Mouse (Mus musculus): Measurements from ENCODE around the gene Prkab2. TPM values are rescaled to one million over a fixed set of nuclear protein-coding genes. Genes with fewer than 3 reads are reported as not detected.

The Prkab2 gene
- polyA plus RNA-seq, 1 experiment from 2014 or later, result 6.8 TPM

DNA sequence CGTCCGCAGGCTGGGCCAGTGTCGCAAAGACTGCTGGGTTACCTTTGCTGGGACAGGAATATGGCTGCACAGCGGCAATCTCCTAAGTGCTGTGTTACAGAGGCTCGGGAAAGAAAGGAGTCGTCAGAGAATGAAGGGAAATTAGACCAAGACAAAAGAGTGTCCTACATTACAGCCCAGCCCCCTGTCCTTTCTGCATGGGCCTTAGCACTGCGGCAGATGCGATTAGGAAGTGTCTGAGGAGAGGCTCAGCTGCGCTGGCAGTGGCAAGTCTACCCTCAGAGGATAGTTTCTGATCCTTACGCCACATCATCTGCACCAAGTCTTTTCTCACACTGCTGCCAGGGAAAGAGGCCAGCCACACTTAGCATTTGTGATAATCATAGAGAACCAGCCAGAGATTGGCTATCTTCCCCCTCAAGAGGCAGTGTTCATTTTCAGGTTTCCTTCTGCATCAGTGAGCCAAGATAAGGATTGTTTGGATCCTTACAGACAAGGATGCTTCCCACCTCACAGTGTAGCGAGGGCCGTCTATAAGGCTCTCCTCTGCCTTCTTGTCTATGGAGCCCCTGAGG is 33.5 kb downstream of the Prkab2 start:
- H3K4me3 ChIP-seq (ENCODE audit: low read depth, low read length), result no peak overlapping the region
- DNase-seq (ENCODE audit: low spot score), result no peak
- 57% methylated on average over 12 of the region's 12 CpGs for WGBS
- H3K4me1 ChIP-seq (replicated peaks; ENCODE audit: control insufficient read depth, insufficient read depth, low read length), result no peaks in the 10 kb centered on the region
- H3K4me2 ChIP-seq (ENCODE audit: low read depth, low read length, severe bottlenecking), result no peak overlapping the region
- H3K9ac ChIP-seq (ENCODE audit: low read length), result no peak overlapping the region
- no peak for ATAC-seq (replicated peaks; ENCODE audit: low FRiP score)
- no peak overlapping the region for H3K27ac ChIP-seq (ENCODE audit: low read depth, low read length)
- H3K36me3 ChIP-seq (ENCODE audit: control insufficient read depth, insufficient read depth, low read length), result no peaks in the 10 kb centered on the region
- no peaks in the 10 kb centered on the region for H3K27me3 ChIP-seq (ENCODE audit: control insufficient read depth, insufficient read depth, low read length)
- H3K9me3 ChIP-seq (ENCODE audit: control insufficient read depth, low read length), result no peaks in the 10 kb centered on the region

DNA sequence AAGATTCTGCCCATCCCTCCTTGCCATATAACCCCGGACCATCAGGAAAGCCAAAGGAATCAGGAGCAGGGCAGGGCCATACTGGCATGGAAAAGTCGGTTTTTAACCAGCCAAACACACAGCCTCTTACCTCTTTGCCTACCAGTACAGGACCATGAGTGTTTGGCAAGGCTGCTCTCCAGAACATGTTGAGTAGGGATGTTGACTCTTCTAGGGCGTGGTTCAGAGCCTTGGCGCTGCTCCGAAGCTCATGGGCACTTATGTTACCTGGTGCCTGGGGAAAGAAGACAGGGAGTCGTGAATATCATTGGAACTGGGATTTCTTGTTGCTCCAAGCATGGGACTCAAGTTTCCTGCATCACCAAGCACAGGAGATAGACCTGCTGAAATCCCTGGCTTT is 35.8 kb downstream of the Prkab2 start:
- H3K27me3 ChIP-seq (ENCODE audit: control insufficient read depth, insufficient read depth, low read length), result no peaks in the 10 kb centered on the region
- H3K4me2 ChIP-seq (ENCODE audit: low read depth, low read length, severe bottlenecking), result no peak overlapping the region
- H3K4me3 ChIP-seq (ENCODE audit: low read depth, low read length), result no peak overlapping the region
- H3K27ac ChIP-seq (ENCODE audit: low read depth, low read length), result no peak overlapping the region
- WGBS, result 85% methylated on average over 6 of the region's 6 CpGs
- no peak for ATAC-seq (replicated peaks; ENCODE audit: low FRiP score)
- no peaks in the 10 kb centered on the region for H3K9me3 ChIP-seq (ENCODE audit: control insufficient read depth, low read length)
- no peaks in the 10 kb centered on the region for H3K4me1 ChIP-seq (replicated peaks; ENCODE audit: control insufficient read depth, insufficient read depth, low read length)
- H3K9ac ChIP-seq (ENCODE audit: low read length), result no peak overlapping the region
- no peaks in the 10 kb centered on the region for H3K36me3 ChIP-seq (ENCODE audit: control insufficient read depth, insufficient read depth, low read length)
- no peak for DNase-seq (ENCODE audit: low spot score)

DNA sequence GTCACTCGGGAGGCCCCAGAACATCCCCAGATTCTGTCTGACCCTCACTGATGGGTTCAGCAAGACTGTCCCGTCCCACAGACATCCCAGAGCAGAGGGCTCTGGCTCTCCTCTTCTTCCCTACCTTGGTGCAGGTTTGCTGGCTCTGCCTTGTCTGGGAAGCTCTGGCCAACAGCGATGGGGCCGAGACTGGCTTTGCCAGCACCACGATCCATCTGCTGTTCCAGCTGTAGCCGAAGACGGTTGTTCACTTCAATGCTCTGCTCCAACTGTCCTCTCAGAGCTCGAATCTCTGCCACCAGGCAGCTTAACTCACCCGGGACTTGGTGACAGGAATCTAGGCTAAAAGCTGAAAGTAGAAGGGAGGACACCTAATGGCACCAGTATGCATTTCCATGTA is 38.9 kb downstream of the Prkab2 start:
- Histone ChIP-seq H3K36me3 (ENCODE audit: control insufficient read depth, insufficient read depth, low read length) (no peaks in the 10 kb centered on the region), H3K27me3 (ENCODE audit: control insufficient read depth, insufficient read depth, low read length) (no peaks in the 10 kb centered on the region), H3K4me3 (ENCODE audit: low read depth, low read length) (no peak overlapping the region), H3K4me1 (replicated peaks; ENCODE audit: control insufficient read depth, insufficient read depth, low read length) (no peaks in the 10 kb centered on the region), H3K4me2 (ENCODE audit: low read depth, low read length, severe bottlenecking) (no peak overlapping the region), H3K9me3 (ENCODE audit: control insufficient read depth, low read length) (no peaks in the 10 kb centered on the region), H3K9ac (ENCODE audit: low read length) (no peak overlapping the region), H3K27ac (ENCODE audit: low read depth, low read length) (no peak overlapping the region)
- no peak for ATAC-seq (replicated peaks; ENCODE audit: low FRiP score)
- WGBS, result 90% methylated on average over 9 of the region's 9 CpGs
- no peak for DNase-seq (ENCODE audit: low spot score)

DNA sequence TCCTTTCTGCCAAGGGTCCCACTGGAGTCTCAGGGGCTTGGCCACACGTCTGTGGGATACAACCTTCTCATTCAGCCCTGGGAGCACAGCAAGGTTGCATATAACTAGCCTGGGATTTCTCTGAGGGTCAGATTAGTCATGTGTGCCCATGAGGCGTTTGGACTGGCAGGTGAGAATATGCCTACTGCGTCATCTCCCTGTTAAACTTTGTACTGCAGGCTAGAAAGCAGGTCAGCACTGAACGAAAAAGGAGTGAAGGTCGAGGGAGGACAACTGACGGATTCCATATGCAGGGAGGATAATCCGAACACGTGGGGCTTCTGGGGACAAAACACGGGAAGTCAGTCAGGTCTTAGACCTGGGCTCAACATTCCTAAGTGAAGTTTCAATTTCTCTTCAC is 39.3 kb downstream of the Prkab2 start:
- Histone ChIP-seq H3K9ac (ENCODE audit: low read length) (no peak overlapping the region), H3K9me3 (ENCODE audit: control insufficient read depth, low read length) (no peaks in the 10 kb centered on the region), H3K27ac (ENCODE audit: low read depth, low read length) (no peak overlapping the region), H3K27me3 (ENCODE audit: control insufficient read depth, insufficient read depth, low read length) (no peaks in the 10 kb centered on the region), H3K4me1 (replicated peaks; ENCODE audit: control insufficient read depth, insufficient read depth, low read length) (no peaks in the 10 kb centered on the region), H3K4me2 (ENCODE audit: low read depth, low read length, severe bottlenecking) (no peak overlapping the region), H3K36me3 (ENCODE audit: control insufficient read depth, insufficient read depth, low read length) (no peaks in the 10 kb centered on the region), H3K4me3 (ENCODE audit: low read depth, low read length) (no peak overlapping the region)
- 83% methylated on average over 9 of the region's 9 CpGs for WGBS
- no peak for DNase-seq (ENCODE audit: low spot score)
- no peak for ATAC-seq (replicated peaks; ENCODE audit: low FRiP score)

DNA sequence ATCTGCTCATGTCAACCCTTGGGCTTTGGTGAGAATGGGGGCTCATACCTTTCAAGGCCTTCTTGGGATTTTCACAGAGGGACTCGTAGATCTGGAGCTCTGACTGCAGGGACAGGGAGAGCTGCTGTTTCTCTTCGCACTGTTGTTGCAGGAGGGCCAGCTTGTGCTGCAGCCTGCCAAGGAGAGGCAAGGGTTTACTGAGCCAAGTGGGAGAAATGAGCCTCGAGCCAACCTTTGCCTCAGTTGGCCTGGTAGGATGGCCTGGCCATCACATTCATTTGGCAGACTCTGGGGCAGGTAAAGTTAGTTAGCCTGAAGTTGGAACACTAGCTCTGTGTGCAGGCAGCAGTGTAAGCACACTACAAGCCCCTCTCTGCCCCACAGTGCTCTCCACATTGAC is 41.1 kb downstream of the Prkab2 start:
- ATAC-seq (replicated peaks; ENCODE audit: low FRiP score), result no peak
- Histone ChIP-seq H3K4me3 (ENCODE audit: low read depth, low read length) (no peak overlapping the region), H3K9me3 (ENCODE audit: control insufficient read depth, low read length) (no peaks in the 10 kb centered on the region), H3K4me2 (ENCODE audit: low read depth, low read length, severe bottlenecking) (no peak overlapping the region), H3K9ac (ENCODE audit: low read length) (no peak overlapping the region), H3K27ac (ENCODE audit: low read depth, low read length) (no peak overlapping the region), H3K27me3 (ENCODE audit: control insufficient read depth, insufficient read depth, low read length) (no peaks in the 10 kb centered on the region), H3K36me3 (ENCODE audit: control insufficient read depth, insufficient read depth, low read length) (no peaks in the 10 kb centered on the region), H3K4me1 (replicated peaks; ENCODE audit: control insufficient read depth, insufficient read depth, low read length) (no peaks in the 10 kb centered on the region)
- 77% methylated on average over 3 of the region's 3 CpGs for WGBS
- no peak for DNase-seq (ENCODE audit: low spot score)

DNA sequence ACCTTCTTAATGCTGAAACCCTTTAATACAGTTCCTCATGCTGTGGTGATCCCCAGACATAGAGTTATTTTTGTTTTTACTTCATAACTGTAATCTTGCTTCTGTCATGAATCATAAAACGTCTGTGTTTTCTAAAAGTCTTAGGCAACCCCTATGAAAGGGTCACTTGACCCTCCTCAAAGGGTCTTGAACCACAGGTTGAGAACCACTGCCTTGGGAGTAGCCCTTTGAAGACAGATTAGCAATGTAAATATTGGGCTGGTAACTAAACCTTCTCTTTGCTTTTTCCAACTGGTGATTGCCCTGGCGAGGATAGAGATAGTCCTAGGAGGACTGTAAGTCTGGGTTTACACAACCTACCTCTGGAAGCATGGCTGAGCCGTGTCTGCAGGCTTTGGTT is 43.2 kb downstream of the Prkab2 start:
- Histone ChIP-seq H3K9ac (ENCODE audit: low read length) (no peak overlapping the region), H3K4me3 (ENCODE audit: low read depth, low read length) (no peak overlapping the region), H3K4me2 (ENCODE audit: low read depth, low read length, severe bottlenecking) (no peak overlapping the region), H3K4me1 (replicated peaks; ENCODE audit: control insufficient read depth, insufficient read depth, low read length) (no peaks in the 10 kb centered on the region), H3K27ac (ENCODE audit: low read depth, low read length) (no peak overlapping the region), H3K27me3 (ENCODE audit: control insufficient read depth, insufficient read depth, low read length) (no peaks in the 10 kb centered on the region), H3K9me3 (ENCODE audit: control insufficient read depth, low read length) (no peaks in the 10 kb centered on the region), H3K36me3 (ENCODE audit: control insufficient read depth, insufficient read depth, low read length) (no peaks in the 10 kb centered on the region)
- DNase-seq (ENCODE audit: low spot score), result no peak
- WGBS, result 72% methylated on average over 3 of the region's 3 CpGs
- ATAC-seq (replicated peaks; ENCODE audit: low FRiP score), result no peak

DNA sequence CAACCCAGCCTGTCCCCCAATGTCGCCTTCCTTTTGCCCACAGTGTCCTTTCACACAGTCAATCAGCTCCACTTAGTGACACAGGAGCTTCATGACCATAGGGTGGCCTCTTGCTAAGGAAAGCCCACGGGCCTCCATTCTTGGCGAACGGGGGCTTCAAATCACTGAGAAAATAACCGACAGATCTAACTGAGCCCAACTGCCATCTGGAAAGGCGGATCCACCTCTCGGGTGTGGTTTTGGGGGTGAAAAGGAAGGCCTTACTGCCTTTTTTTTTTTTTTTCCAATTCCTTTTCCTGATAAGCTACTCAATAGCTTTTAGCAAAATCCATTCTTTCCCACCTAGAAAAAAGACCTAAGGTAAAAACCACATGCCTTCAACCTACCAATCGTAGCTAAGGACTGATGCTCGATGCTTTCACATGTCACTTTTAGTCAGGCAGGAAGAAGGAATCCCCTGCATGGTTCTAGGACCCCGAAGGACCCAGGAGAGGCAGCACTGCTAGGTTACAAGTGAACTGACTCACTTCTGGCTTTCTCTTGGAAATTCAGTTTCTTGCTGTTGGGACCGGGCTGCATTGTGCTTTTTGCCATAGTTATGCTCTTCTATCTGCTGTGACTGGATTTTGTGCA is 44.6 kb downstream of the Prkab2 start:
- Histone ChIP-seq H3K27me3 (ENCODE audit: control insufficient read depth, insufficient read depth, low read length) (no peaks in the 10 kb centered on the region), H3K9me3 (ENCODE audit: control insufficient read depth, low read length) (no peaks in the 10 kb centered on the region), H3K27ac (ENCODE audit: low read depth, low read length) (no peak overlapping the region), H3K4me2 (ENCODE audit: low read depth, low read length, severe bottlenecking) (no peak overlapping the region), H3K36me3 (ENCODE audit: control insufficient read depth, insufficient read depth, low read length) (no peaks in the 10 kb centered on the region), H3K9ac (ENCODE audit: low read length) (no peak overlapping the region), H3K4me1 (replicated peaks; ENCODE audit: control insufficient read depth, insufficient read depth, low read length) (no peaks in the 10 kb centered on the region), H3K4me3 (ENCODE audit: low read depth, low read length) (no peak overlapping the region)
- ATAC-seq (replicated peaks; ENCODE audit: low FRiP score) (no peak), DNase-seq (ENCODE audit: low spot score) (no peak)
- 91% methylated on average over 11 of the region's 11 CpGs for WGBS

DNA sequence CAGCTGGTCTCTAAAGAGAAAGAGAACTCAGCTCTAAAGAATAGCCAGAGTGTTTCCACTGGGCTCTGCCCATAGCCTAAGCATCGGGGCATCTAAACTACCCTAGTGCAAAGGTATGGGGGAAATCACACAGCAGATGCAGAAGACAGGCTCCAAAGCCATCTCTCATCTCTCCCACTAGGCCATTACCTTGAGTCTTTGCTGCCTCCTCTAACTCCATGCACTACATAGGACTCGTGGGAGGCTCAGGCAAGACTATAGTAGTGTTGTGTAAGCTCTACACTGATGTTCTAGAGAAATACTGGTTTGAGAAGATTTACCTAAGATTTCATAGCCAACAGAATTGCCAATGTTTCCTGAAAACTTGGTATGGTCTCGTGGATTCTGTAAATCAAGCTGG is 47.5 kb downstream of the Prkab2 start:
- no peaks in the 10 kb centered on the region for H3K36me3 ChIP-seq (ENCODE audit: control insufficient read depth, insufficient read depth, low read length)
- ATAC-seq (replicated peaks; ENCODE audit: low FRiP score) (no peak), DNase-seq (ENCODE audit: low spot score) (no peak)
- H3K4me3 ChIP-seq (ENCODE audit: low read depth, low read length), result no peak overlapping the region
- no peak overlapping the region for H3K27ac ChIP-seq (ENCODE audit: low read depth, low read length)
- H3K27me3 ChIP-seq (ENCODE audit: control insufficient read depth, insufficient read depth, low read length), result no peaks in the 10 kb centered on the region
- no peak overlapping the region for H3K9ac ChIP-seq (ENCODE audit: low read length)
- H3K4me1 ChIP-seq (replicated peaks; ENCODE audit: control insufficient read depth, insufficient read depth, low read length), result no peaks in the 10 kb centered on the region
- 80% methylated on average over 3 of the region's 3 CpGs for WGBS
- no peaks in the 10 kb centered on the region for H3K9me3 ChIP-seq (ENCODE audit: control insufficient read depth, low read length)
- H3K4me2 ChIP-seq (ENCODE audit: low read depth, low read length, severe bottlenecking), result no peak overlapping the region

DNA sequence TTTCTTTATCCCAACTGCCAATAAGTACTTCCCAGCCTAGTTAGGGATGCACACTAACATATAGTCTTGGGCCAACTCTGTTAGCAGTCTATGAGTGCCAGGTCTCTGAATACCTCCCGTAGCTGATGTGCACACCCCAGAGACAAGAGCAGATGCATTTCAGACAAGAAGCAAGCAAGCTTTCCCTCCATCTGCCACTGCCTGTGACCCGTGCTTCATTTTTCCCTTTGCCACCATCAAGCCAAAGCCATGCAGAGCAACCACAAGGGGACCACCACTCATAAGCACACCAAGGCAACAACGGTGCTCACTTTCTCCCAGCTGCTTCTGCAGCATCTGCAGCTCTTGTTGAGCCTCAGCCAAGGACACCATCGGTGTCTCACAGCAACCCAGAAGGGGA is 48.6 kb downstream of the Prkab2 start:
- Histone ChIP-seq H3K9ac (ENCODE audit: low read length) (no peak overlapping the region), H3K27ac (ENCODE audit: low read depth, low read length) (no peak overlapping the region), H3K27me3 (ENCODE audit: control insufficient read depth, insufficient read depth, low read length) (no peaks in the 10 kb centered on the region), H3K9me3 (ENCODE audit: control insufficient read depth, low read length) (no peaks in the 10 kb centered on the region), H3K4me1 (replicated peaks; ENCODE audit: control insufficient read depth, insufficient read depth, low read length) (no peaks in the 10 kb centered on the region), H3K4me3 (ENCODE audit: low read depth, low read length) (no peak overlapping the region), H3K4me2 (ENCODE audit: low read depth, low read length, severe bottlenecking) (no peak overlapping the region), H3K36me3 (ENCODE audit: control insufficient read depth, insufficient read depth, low read length) (no peaks in the 10 kb centered on the region)
- DNase-seq (ENCODE audit: low spot score) (no peak), ATAC-seq (replicated peaks; ENCODE audit: low FRiP score) (no peak)
- 87% methylated on average over 4 of the region's 4 CpGs for WGBS
